Mouse (Mus musculus) left cerebral cortex, postnatal 25 days (tissue): ENCODE measurements at regions not wholly inside any gene's neighbourhood (a gene's known extent, or its start where the extent isn't known, plus 50 kb on each side); places are given as distances from the start of the nearest gene placed in this dataset.

Source experiments
- DNase-seq, 2 experiments: peaks; one replicate each; pipeline ENCODE4 v3.0.0; 2022; ENCODE audit warnings: low spot score in 2 of 2, mixed read lengths in 1 of 2
- intact Hi-C: fragments of 180-260 bp; cut with DNase I; formaldehyde crosslinking; loops from one replicate; pipeline ENCODE4 v1.15.1; 2025

DNA sequence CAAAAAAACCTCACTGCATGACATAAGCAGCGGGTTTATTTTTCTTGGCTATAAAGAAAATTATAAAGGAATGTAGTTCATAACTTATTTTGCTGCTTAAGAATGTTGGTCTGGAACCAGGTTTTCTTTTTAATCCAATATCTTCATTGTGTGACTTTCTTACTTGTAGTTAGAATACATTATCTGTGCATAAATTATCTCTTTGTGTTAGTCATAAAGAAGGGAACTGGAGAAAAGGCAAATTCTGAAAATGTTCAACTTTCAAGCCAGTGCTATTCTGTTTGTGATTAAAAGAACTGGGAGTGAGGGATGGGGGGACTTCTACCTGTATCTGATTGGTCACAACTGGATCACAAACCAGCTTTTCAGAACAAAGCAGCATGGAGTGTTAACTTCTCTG lies 551.1 kb upstream of the Cpxcr1 start:
- intact Hi-C loops, result no loop called here
- peak in 1 of 2 experiments; percentile 4 for DNase-seq

DNA sequence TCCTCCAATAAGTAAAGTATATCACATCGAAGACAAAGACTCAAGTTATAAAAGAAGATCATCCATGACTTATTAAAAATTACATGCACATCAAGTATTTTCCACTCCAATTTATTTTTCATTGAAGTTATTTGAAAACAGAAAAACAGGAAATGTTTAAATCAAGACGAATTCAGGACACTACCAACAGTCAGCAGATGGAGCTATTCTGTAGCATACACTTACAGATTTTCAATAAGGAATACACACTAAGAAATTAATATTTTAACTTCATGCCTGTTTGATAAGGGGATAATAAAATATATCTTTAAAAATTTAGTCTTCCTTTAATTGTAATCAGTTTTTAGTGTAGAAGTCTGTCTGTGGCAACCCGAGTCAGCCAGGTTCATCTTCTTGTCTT lies 519.3 kb upstream of the Cpxcr1 start:
- intact Hi-C loops, result no loop called here
- no peak for DNase-seq
